Mouse (Mus musculus): ENCODE measurements at regions not wholly inside any gene's neighbourhood (a gene's known extent, or its start where the extent isn't known, plus 50 kb on each side); places are given as distances from the start of the nearest gene placed in this dataset.
"Not testable (repeated sequence)": the region's sequence is repeated elsewhere in the genome, so short reads cannot be mapped to it uniquely, and the experiment has no call there.

DNA sequence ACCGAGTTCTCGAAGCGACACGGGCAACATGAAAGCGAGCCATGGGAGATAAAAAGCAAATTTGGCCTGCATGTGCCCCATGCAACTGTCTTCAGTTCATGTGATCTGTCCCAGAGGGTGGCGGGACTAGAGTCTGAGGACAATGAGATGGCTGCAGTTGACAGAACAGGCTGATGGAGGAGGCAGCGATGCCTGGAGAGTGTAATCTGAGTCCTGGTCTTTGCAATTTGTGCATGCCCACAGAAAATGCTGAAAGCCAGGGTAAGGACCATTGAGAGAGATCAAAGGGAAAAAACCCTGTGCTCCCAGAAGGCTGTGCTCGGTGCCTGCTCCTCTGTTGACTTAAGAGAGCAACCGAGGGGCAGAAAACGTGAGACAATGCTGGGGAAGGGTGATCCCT is 624.8 kb upstream of the BB014433 start:
- DNase-seq (ENCODE audit: low read depth, low spot score), result no peak

DNA sequence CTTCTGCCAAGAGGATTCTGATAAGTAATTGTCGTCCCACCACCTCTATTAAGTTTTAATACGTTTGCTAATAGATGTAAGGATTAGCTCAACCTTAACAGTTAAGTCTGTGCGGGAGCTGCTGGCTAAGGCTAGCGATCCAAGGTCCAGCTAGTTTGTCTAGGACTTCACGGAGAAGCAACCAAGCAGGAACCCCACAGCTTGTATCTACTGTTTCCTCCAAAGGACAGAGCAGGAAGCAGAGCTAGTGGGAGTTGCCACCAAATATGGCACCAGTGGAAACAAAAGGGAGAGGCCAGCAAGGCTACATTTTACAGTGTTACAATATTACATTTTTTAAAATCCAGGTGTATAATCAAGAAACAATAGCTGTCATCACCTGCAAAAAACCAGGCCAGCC is 624.4 kb upstream of the BB014433 start:
- no peak for DNase-seq (ENCODE audit: low read depth, low spot score)

DNA sequence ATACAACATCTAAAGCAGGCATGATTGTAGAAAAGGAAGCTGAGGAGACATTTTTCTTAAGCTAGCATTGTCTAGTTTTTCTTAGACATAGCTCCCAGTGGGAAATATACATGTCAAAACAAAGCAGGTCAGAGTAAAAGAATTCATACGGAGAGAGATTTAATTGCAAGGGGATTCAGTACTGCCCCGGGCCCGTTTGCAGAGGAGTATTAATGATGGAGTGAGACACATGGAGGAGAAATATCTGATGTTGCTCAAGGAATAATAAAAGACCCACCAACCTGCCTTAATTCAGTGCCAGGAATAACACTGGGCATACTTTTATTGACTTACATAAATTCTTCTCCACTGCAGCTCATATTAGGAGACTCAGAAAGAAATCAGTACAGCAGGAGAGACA is 623.6 kb upstream of the BB014433 start:
- DNase-seq (ENCODE audit: low read depth, low spot score), result no peak

DNA sequence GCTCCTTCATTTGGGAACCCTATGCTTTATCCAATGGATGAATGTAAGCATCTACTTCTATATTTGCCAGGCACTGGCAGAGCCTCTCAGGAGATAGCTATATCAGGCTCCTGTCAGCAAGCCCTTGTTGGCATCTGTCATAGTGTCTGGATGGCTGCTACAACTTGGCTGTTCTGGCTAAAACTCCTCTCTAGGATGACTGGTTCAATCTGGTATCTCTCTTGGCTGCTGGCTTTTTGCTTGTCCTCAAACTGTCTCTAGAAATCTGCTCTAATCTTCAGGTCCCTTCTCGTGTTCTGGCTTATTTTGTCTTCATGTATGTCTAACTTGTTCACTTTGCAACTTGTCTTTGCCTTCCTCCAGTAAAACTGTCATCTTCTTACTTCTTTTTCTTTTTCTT is 614.7 kb upstream of the BB014433 start:
- DNase-seq (ENCODE audit: low read depth, low spot score), result no peak

DNA sequence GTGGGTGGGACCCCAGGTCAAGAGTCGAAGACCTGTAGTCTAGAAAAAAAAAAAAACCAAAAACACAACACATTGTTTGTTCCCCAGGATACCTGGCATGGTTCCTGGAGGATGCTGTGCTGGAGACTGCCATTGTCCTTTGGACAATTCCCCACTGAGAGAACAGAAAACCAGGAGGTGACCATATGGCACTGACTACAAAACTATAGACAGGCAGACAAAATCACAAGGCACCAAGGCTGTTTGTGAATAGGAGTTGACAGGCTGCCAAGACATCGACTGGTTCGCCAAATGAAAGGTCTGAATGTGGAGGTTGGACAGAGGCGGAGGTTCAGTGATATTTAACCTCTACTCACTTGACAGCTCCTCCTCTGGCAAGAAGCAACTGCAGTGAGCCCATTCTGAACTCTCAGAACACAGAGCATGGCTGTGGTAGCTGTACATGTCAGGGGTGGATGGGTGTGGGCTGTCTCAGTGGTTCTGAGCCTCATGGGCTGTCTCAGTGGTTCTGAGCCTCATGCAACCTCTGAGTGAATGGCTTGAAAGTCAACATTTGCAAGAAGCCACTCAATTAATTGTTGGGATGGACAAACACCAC is 589.0 kb upstream of the BB014433 start:
- no peak for DNase-seq (ENCODE audit: low read depth, low spot score)

DNA sequence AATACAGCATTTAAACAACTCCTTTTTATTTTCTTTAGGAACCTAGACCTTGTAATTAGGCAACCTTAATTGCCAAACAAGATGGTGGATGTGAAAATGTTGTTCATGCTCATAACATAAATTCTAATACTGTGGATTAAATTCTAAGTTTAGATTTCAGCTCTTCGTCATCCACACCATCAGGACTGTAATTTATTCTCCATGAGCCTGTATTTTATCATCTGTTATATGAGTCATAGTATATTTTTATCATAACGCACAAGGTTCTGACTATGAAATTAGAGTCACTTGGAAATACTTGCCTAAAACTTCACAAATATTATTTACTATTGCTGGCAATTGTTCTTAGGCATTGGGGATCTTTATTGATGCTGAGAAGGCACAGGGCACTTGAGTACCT is 582.7 kb upstream of the BB014433 start:
- no peak for DNase-seq (ENCODE audit: low read depth, low spot score)

DNA sequence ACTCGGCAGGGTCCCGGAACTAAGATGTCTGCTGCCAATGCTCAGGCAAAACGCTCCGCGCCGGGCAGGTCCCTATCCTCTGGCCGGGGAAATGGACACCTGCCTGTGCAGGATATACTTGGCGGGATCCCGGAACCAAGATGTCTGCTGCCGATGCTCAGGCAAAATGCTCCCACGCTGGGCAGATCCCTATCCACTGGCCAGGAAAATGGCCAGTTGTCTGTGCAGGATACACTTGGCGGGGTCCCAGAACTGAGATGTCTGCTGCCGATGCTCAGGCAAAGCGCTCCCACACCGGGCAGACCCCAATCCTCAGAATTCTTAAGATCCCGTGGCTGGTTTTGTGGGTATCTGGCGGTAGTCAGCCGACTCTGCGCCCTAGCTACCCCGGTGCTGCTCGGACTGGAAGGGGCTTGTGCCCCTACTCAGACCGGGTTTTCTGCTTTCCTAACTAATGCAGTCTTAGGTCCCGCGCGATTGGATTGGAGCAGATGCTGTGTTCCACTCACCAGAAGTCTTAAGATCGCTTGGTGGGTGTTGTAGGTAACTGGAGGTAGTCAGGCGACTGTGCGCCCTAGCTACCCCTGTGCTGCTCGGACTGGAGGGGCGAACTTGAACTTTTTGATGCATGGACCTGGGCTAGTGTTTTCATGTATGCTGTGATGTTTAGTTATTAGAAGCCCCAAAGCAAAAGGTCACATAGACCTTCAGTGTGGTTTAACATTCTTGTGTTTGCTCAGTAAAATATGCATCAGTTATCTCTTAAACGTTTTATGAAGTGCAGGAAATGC is 577.9 kb upstream of the BB014433 start:
- not testable (repeated sequence) for DNase-seq (ENCODE audit: low read depth, low spot score)

DNA sequence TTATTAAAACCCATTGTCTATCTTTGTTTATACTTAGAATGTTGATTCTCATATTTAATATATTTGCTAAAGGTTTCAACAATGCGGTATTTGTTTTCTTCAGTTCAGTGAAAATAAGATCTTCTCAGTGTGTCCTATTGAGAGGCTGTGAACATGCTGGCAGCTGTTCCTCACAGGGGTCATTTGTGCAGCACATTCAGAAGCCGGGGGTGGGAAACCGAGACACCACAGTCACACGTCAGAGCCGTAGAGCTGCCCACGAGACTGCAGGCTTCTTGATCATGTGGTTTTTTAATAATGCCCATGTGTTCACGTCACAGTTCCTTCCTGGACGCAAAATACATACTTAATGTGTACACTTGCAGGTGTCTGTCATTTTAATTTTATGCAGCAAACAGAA is 564.3 kb upstream of the BB014433 start:
- no peak for DNase-seq (ENCODE audit: low read depth, low spot score)

DNA sequence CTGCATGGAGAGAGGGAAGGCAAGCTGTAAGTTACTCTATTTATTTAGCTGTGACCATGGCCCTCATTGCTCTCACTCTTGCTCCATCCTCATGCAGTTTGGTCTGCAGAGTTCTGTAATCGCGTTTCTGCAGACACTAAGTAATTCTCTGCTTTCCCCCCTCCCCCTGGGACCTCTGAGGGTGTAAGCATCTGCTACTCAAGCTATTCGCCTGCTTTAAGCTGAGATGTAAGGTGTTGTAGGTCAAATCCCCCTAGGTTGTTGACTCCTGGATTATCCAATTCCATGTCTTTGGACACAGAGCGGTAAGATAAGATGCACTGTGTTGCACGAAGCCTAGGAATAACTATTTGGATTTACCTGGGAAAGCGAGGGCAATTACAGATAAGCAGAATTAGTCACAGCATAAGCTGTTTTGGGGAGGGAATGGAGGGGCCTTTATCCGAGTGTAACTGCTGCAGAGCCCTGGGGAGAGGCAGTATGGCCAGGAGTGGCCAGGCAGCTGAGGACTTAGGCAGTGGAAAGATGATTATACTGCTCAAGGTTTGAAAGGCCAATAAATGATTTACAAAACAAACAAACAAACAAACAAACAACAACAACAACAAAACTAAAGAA is 561.8 kb upstream of the BB014433 start:
- DNase-seq (ENCODE audit: low read depth, low spot score), result no peak

DNA sequence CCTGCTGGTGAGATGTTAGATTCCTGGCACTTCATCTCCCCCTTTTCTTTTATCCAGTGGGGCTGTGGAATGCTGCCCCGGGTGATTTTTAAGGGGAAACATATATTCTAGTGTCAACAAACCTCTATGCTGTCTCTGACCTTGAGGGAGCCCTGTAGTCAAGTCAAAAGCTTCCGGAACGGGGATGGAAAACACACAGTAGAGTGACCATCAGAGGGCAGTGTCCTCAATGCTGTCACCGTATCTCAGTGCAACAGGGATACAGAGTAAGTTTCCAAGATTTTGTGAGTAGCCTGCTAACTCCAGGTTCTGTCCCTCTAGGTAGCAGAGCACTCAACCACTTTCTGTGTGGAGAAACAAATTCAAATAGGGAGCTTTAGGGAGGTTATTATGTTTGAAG is 555.7 kb upstream of the BB014433 start:
- no peak for DNase-seq (ENCODE audit: low read depth, low spot score)

DNA sequence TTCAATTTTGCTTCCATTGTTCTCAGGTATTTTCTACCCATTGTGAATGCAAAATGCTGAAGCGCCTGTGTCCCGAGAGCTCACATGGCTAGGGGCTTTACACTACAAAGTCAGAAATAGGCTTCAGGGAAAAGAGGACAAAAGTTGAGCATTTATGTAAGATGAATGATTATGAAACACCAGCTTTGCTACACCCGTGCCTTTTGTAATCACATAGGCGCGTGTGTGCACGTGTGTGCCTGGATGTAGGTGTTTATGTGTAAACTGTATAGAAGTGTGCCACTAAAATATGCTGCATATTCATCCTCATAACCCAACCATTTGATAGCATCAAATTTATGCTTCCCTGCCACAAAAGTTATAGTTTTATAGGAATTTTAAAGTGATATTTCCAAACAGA is 547.2 kb upstream of the BB014433 start:
- no peak for DNase-seq (ENCODE audit: low read depth, low spot score)

DNA sequence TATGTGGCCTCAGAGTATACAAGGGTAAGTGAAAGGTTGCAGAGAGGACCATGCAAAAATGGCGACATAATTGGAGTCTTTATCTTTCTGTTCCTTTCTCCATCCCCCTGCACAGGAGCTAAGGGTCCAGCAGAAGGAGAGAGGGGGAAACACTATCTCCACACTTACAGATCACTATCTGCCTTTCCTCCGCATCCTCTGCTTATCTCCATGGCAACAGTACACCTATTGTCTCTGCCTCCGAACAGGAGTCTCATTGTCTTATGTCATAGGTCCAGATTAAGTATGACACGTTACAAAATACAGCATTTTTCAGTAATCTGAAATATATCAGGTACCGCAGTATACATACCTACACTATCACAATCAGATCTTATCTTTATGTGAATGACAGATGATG is 537.9 kb upstream of the BB014433 start:
- no peak for DNase-seq (ENCODE audit: low read depth, low spot score)

DNA sequence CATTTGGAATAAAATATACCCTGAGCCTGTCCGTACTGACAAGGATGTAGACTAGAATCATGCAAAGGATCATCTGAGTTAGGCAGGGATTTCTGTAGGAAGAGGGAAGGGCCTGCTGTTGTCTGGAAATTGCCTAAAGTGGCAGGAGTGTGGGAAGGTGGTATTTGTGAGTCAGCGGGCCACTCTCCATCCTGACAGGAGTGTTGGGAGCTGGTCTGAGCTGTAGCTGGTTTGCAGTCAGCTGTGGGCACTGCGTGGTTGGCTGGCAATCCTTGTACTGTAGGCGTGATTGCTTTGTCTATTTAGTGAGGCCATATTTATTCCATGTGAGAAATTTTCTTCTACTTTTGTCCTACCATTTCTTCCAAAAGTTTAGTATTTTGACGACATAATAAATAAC is 524.2 kb upstream of the BB014433 start:
- DNase-seq (ENCODE audit: low read depth, low spot score), result no peak

DNA sequence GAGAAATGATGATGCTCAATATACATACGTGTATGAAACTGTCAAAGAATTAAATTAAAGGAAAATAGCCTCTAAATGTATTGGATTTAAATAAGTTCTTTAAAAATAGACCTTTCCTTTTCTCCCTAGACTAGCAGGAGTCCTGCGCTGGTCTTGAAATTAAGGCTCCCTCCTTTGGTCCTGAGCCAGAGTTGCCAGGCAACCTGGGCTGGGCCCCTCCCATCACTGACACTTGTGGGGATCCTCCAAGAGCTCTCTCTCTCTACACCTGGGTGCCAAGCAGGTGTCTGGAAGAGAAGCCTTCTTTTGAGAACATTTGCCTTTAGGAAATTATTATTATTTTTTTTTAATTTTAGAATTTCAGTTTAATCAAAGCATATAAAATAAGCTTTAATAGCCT is 521.9 kb upstream of the BB014433 start:
- DNase-seq (ENCODE audit: low read depth, low spot score), result no peak

DNA sequence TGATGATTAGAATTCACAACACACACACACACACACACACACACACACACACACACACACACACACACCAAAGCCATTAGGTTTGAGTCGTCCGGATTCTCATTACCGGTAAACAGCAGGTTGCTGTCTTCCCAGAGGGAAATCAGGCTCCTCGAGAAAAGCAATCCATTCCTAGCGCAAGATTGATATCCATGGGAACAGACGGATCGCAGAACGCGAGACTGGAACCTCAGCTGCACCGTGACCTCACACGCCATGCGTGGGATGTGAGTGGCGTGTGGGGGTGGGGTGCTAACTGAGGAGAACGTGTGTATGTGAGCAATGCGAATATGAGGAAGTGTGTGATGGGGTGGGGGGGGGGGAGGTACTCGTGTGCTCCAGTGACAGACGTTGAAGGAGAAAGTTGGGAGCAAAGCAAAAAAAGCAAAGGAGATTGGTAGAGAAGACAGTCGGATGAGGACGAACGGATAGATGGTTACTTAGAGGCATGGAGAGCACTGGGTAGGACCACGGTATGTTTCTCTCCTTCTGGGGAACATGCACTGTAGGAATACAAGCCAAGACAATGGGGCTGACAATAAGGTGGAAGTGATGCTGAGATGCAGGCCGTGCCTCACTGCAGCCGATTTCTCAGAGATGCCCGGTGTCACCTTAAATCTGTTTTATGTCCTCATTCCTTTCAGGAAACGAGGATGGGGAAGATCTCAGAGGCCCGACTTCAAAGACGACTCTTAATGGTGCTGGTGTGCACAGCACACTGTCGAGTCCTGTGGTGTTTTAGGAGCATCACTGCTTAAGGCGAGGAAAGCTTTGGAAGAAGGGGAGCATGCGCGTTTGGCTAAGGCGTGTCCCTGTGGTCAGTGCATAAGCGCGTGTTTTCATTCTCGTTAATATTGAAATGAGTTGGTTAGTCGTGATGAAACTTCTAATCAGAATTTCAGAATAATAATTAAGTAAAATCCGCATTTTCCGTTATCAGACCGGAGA is 516.7 kb upstream of the BB014433 start:
- no peak for DNase-seq (ENCODE audit: low read depth, low spot score)

DNA sequence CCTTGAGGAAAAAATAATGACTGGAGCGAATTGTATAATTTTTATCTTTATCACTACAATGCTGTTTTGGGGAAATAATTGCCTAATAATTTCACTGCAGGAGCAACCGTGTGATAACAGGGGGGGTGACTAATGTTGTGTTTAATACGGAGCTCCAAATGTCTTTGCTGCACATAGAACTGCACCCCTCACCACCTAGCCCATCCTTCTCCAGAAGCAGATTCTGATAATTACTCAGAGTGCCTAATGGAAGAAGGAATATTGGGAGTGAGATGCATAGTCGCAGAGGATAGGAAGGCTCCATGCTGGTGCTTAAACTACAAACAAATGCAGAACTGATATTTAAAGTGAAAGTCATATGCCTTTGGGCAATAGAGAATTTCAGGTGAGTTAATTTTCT is 486.1 kb upstream of the BB014433 start:
- no peak for DNase-seq (ENCODE audit: low read depth, low spot score)

DNA sequence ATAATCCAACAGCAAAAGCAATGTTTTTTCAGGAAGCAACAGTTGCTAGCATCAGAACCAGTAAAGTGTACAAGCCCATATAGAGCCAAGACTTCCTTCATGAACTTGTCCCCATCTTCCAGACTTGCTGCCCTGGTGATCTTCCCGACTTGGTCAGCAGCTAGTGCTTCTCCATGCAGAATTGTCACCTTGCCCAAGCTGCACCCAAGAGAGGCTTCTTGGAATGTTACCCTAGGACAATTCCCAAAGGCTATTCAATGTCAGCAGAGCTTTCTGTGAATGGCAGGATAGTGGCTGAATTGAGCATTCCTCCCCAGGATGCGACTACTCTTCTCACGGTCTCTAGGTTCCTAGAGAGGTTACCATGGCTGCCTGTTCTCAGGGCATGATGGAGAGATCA is 479.6 kb upstream of the BB014433 start:
- DNase-seq (ENCODE audit: low read depth, low spot score), result no peak

DNA sequence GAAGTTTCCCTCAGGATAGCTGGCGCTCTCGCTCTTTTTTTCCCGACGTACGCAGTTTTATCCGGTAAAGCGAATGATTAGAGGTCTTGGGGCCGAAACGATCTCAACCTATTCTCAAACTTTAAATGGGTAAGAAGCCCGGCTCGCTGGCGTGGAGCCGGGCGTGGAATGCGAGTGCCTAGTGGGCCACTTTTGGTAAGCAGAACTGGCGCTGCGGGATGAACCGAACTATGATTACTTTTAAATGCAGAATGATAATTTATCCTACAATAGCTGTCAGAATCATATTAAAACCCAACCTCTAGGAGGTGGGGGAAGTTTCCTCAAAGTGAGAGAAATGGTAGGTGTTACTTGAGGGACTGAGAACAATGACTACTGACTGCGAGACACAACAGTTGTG is 474.0 kb upstream of the BB014433 start:
- not testable (repeated sequence) for DNase-seq (ENCODE audit: low read depth, low spot score)

DNA sequence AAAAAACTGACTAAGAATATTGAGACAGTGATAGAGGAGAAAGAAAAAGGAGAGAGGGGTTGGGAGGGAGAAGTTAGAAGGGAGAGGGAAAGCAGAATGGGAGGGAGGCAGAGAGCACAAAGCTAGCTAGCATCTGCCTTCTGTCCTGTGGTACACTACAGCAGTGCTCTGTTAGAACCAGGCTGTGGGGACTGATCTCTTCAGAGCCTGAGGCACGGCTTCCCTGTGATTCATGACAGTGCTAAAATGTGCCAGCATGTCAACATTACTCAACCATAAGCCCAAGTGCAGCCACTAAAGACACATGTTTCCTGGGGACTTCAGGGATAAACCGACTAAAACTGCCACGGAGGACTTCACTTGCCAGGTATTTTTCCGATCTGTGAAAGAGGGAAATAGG is 455.1 kb upstream of the BB014433 start:
- no peak for DNase-seq (ENCODE audit: low read depth, low spot score)

DNA sequence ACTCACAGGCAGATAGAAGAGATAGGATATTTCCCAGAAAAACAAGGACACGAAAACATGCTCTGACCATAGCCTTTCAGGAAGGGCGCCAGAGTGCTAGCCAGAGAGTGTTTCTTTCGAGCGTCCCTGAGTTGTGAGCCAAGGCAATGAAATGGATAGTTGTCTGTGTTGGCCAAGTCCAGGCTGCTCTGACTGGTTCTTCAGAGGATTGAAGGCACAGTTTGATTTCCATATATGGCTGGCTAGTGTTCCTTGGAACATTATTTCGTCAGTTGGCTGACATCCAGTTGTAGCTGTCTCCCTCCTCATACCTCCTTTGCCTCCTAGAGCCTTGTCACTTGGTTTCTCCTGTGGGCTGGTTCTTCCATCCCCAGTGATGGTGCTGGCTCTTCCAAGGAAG is 451.7 kb upstream of the BB014433 start:
- DNase-seq (ENCODE audit: low read depth, low spot score), result no peak

DNA sequence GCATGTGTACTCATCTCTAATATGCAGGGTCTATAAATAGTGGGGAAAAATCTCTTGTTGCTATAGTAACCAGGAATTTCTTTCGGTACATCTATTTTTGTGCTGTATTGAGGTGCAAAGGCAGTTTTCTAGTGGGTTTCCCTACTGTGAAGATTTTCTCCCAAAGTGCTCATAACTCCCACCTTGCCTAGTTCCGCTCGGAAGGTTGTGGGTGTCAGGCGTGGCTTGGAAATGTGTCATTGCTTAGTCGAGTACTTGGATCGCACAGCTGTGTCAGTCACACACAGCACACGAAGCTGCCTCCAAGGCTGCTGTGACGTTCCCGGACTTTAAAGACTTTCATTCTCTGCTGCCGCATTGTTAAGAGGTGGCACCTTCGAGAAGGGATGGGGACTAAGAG is 450.4 kb upstream of the BB014433 start:
- no peak for DNase-seq (ENCODE audit: low read depth, low spot score)

DNA sequence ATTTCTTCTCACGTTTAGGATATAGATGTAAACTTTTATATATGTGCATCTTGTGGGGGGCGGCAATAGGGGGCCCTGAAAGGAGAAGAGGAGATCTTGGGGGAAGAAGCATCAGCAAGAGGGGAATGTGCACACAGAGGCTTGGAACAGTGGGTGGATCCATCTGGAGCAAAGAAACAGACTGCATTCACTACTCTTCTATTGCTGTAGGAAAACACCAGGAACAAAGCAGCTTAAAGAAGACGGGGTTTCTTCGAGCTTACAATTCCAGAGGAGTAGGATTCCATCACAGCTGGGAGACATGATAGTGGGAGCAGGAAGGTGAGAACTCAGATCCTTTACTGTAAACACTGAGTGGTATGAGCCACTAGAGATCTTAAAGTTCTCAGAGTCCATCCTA is 444.9 kb upstream of the BB014433 start:
- DNase-seq (ENCODE audit: low read depth, low spot score), result no peak
